Mouse (Mus musculus): ENCODE data around the gene Gnao1. TPM values are rescaled to one million over a fixed set of nuclear protein-coding genes. Genes with fewer than 3 reads are reported as not detected.

Gnao1 gene
- total RNA-seq (2023): 1.6 TPM

GRCm38 (mm10) chr8:93809686-93810027 lies at the start of gene Gnao1:
Gene Gnao1 (plus strand): TSS chr8:93809966.

GRCm38 (mm10) chr8:94012013-94012951 lies 202.5 kb downstream of the Gnao1 start, which contains the start of gene Amfr:
Gene Amfr (minus strand): TSS chr8:94012842.

Other genes starting within 250 kb of the Gnao1 start
- 61.8 TPM for gene Amfr, start 202.9 kb downstream of the Gnao1 start, total RNA-seq (2023)
- gene Nudt21, start 227.1 kb downstream of the Gnao1 start, total RNA-seq (2023): 64.8 TPM
- 23.1 TPM for gene Ogfod1, start 227.2 kb downstream of the Gnao1 start, total RNA-seq (2023)

Data from CD4-positive naive resting alpha-beta T cell, adult 57 days (primary cell).